Mouse (Mus musculus) stomach, postnatal 0 days (tissue): Measurements from ENCODE around the gene Ercc2.

Experiments used
- CTCF ChIP-seq: IDR thresholded peaks from 2 replicates; pipeline ENCODE4 v1.5.1; 2016; ENCODE audit warnings: antibody characterized with exemption, low read depth, mild to moderate bottlenecking, moderate library complexity
- EP300 ChIP-seq: optimal IDR thresholded peaks from 2 replicates; pipeline ENCODE3; 2016; ENCODE audit warnings: antibody characterized with exemption

DNA sequence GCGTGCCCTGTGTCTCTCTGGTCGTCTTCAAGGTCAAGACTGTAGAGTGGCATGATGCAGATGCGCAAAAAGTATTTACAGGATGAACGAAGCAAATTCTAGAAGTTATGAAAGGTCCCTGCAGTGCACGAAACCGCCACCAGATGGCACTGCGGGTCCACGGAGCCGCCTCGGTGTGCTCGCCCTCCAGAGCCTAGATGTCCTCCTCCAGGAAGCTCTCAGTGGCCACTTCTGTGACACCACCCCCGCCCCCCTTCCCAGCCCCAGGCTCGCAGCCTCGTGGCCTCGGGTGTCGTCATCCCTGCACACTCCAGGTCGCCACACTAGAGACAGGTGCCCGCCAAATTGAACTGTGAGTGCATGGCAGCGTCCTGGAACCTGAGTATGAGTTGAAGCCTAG, 23.6 kb downstream of the Ercc2 start:
- TF ChIP-seq CTCF (peak; percentile 97), EP300 (no peak)
